Mouse (Mus musculus) brain, adult 2 months (tissue): Measurements from ENCODE around the gene Mcm5.

Source experiments
- DNase-seq: peaks from one replicate; pipeline ENCODE4 v3.0.0; 2011; ENCODE audit warnings: low read depth, low spot score

Mcm5 gene

DNA sequence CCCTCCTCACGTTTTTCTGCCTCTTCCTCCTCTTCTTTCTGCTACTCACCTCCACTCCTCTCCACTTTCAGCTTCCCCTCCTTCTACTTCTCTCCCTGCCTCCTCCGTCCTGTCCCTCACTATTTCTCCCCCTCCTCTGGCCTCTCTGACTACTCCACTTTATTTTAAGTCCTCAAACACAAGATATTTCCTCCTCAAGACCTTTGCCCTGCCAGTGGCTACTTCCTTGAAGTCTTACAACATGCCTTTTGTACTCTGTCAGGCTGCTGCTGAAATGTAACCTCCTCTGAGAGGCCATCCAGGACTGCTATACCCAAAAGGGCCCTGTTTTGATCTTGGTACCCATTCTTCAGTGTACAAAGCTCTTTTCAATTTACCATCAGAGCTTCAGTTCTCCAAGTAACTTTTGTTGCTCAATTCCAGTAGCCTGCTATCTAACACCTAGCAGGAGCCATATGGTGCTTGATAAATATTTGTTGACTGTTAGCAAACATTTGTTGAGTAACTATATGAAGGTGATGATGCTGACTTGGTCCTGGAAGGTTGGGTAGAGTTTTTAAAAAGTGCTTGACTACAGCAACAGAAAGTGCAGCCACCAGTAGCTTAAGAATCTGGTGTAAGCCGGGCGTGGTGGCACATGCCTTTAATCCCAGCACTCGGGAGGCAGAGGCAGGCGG is 62.8 kb downstream of the Mcm5 start:
- DNase-seq = no peak
